Mouse (Mus musculus): ENCODE measurements around the gene Acvr1b. TPM values are rescaled to one million over a fixed set of nuclear protein-coding genes. Genes with fewer than 3 reads are reported as not detected.

The Acvr1b gene
- polyA plus RNA-seq, 1 experiment from 2014 or later: 17.4 TPM

DNA sequence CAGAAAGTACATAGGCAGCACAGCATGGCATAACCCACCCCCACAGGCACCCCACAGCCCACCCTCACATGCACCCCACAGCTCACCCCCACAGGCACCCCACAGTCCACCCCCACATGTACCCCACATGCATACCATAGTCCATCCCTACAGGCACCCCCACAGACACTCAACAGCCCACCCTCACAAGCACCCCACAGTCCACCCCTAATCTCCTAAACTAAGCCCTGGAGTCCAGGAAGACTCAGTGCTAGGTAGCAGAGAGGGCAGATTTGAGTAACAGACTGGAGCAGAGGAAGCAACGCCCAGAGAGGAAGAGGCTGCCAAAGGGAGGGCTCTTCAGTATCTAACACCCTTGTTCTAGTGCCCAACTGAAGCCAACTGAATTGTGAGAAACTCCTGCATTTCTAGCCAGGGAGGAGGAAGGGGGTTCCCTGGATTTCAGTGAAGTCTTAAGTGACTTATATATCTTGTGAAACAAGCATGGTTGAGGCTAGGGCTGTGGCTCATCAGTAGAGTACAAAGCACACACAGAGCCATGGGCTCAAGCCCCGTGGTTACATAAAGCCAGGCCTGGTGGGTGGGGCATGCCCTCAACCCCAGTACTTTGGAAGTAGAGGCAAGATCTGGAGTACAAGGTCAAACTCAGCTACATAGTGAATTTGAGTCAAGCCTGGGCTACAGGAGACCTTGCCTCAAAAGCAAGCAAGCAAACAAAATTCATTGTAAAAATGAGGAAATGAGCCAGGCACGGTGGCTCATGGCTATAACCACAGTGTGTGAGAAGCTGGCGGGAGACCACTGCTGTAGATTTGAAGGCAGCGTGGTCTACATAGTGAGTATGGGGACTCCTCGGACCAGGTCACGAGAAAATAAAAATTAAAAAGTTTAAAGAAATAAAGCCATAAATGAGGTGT is 18.9 kb upstream of the Acvr1b start:
- H3K4me3 ChIP-seq (ENCODE audit: low read depth, low read length): no peak overlapping the region
- no peaks in the 10 kb centered on the region for H3K27me3 ChIP-seq (ENCODE audit: control insufficient read depth, insufficient read depth, low read length)
- no peaks in the 10 kb centered on the region for H3K36me3 ChIP-seq (ENCODE audit: control insufficient read depth, insufficient read depth, low read length)
- WGBS: 84% methylated on average over 7 of the region's 7 CpGs
- ATAC-seq (ENCODE audit: insufficient read depth, low FRiP score, low TSS enrichment): no peak
- DNase-seq (ENCODE audit: low spot score): no peak
- no peaks in the 10 kb centered on the region; the same call in 1 of the 2 replicates for H3K9me3 ChIP-seq (ENCODE audit: control insufficient read depth, low read length)
- H3K9ac ChIP-seq (ENCODE audit: low read length): no peak overlapping the region
- no peak overlapping the region for H3K27ac ChIP-seq (ENCODE audit: low read depth, low read length)
- H3K4me1 ChIP-seq (ENCODE audit: control insufficient read depth, insufficient read depth, low read length): no peaks in the 10 kb centered on the region
- no peak overlapping the region for H3K4me2 ChIP-seq (ENCODE audit: low read depth)

DNA sequence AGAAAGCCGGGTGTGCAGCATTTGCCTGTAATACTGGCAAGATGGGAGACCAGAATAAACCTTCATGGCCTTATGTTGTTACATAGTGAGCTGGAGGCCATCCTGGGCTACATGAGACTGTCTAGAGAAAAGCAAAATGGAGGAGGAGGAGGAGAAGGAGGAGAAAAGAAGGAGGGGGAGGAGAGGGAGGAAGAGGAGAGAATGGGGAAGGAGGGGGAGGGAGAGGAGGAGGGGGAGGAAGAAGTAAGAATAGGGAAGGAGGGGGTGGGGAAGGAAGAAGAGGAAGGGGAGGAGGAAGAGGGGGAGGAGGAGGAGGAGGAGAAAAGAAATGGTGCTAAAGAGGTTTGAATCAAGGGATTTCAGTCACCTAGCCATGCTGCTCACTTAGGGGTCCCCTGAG is 13.7 kb upstream of the Acvr1b start:
- no peak overlapping the region for H3K27ac ChIP-seq (ENCODE audit: low read depth, low read length)
- H3K27me3 ChIP-seq (ENCODE audit: control insufficient read depth, insufficient read depth, low read length): no peaks in the 10 kb centered on the region
- ATAC-seq (ENCODE audit: insufficient read depth, low FRiP score, low TSS enrichment) (no peak), DNase-seq (ENCODE audit: low spot score) (no peak)
- no peaks in the 10 kb centered on the region; the same call in 1 of the 2 replicates for H3K9me3 ChIP-seq (ENCODE audit: control insufficient read depth, low read length)
- no peak overlapping the region for H3K4me3 ChIP-seq (ENCODE audit: low read depth, low read length)
- no peak overlapping the region for H3K9ac ChIP-seq (ENCODE audit: low read length)
- WGBS: 13% methylated on average over 1 of the region's 1 CpGs
- 0 out of 2 replicates have a peak, but pooled peaks cover 7% of the 10 kb centered on the region for H3K4me1 ChIP-seq (ENCODE audit: control insufficient read depth, insufficient read depth, low read length)
- no peaks in the 10 kb centered on the region for H3K36me3 ChIP-seq (ENCODE audit: control insufficient read depth, insufficient read depth, low read length)
- no peak overlapping the region for H3K4me2 ChIP-seq (ENCODE audit: low read depth)

DNA sequence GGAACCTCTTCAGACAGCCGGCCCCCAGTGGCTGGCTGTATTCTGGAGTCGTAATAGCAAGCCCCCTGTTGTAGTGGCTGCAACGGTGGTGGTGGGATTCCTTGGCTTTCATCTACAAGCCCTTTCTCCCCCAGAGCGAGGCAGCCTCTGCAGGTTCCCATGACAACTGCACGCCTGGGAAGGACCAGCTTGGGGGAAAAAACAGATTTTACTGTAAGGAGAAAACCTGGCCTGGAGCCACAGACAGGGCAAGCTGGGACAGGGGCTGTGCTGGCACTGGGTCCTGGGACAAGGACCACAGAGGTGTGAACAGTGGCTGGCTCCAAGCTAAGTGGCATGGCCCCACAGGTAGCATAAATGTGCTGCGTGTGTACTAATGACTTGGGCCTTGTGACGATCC is 13.3 kb upstream of the Acvr1b start:
- H3K9me3 ChIP-seq (ENCODE audit: control insufficient read depth, low read length): no peaks in the 10 kb centered on the region; the same call in 1 of the 2 replicates
- 0 out of 2 replicates have a peak, but pooled peaks cover 7% of the 10 kb centered on the region for H3K4me1 ChIP-seq (ENCODE audit: control insufficient read depth, insufficient read depth, low read length)
- H3K4me3 ChIP-seq (ENCODE audit: low read depth, low read length): no peak overlapping the region
- ATAC-seq (ENCODE audit: insufficient read depth, low FRiP score, low TSS enrichment) (peak; percentile 41; the same call in 1 of the 2 replicates), DNase-seq (ENCODE audit: low spot score) (peak; percentile 50)
- H3K27me3 ChIP-seq (ENCODE audit: control insufficient read depth, insufficient read depth, low read length): no peaks in the 10 kb centered on the region
- no peak overlapping the region for H3K4me2 ChIP-seq (ENCODE audit: low read depth)
- H3K9ac ChIP-seq (ENCODE audit: low read length): no peak overlapping the region
- no peaks in the 10 kb centered on the region for H3K36me3 ChIP-seq (ENCODE audit: control insufficient read depth, insufficient read depth, low read length)
- no peak overlapping the region for H3K27ac ChIP-seq (ENCODE audit: low read depth, low read length)
- 16% methylated on average over 7 of the region's 7 CpGs for WGBS

DNA sequence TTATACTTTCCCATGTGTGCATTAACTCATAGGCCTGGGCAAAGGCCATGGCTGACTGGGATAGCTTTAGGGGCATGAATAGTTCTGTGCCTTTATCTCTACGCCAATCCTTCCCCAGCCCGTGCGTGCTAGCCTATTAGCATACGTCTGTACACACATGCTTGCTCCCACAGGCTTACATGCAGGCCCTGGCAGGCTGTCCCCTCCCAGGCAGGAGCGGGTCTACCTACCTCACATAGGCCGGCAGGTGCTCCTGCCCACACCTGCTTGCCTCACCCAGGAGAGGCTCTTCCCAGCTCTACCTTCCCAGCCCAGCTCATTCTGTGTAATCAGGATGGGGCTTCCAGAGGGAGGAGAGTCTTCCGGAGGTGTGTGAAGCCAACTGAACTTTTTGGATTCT is 12.3 kb upstream of the Acvr1b start:
- 91% methylated on average over 7 of the region's 7 CpGs for WGBS

DNA sequence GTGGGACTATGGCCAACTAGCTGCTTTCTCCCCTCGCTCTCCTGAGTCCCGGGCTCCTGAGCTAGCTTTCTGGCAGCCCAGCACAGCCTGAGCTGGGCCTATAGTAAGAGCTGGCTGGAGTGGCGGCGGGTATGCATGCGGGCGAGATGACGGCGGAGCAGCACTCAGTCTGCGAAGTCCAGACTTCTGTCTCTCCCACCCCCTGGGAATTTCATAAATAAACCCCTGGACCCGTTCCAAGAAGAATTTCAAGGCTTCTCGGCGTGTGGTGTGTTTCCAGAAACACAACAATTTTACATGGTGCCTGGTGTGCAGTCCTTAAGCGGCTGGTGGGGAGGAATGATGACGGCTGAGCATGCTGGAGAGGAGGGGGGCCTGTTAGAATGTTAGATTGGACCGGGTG is 10.8 kb upstream of the Acvr1b start:
- Histone ChIP-seq H3K4me2 (ENCODE audit: low read depth) (no peak overlapping the region), H3K4me3 (ENCODE audit: low read depth, low read length) (no peak overlapping the region), H3K9ac (ENCODE audit: low read length) (no peak overlapping the region), H3K27me3 (ENCODE audit: control insufficient read depth, insufficient read depth, low read length) (no peaks in the 10 kb centered on the region), H3K27ac (ENCODE audit: low read depth, low read length) (no peak overlapping the region), H3K36me3 (ENCODE audit: control insufficient read depth, insufficient read depth, low read length) (no peaks in the 10 kb centered on the region), H3K9me3 (ENCODE audit: control insufficient read depth, low read length) (no peaks in the 10 kb centered on the region), H3K4me1 (ENCODE audit: control insufficient read depth, insufficient read depth, low read length) (0 out of 2 replicates have a peak, but pooled peaks cover 7% of the 10 kb centered on the region)
- ATAC-seq (ENCODE audit: insufficient read depth, low FRiP score, low TSS enrichment) (no peak), DNase-seq (ENCODE audit: low spot score) (no peak)
- WGBS: 32% methylated on average over 15 of the region's 15 CpGs

More for the DNA sequence above, 12.3 kb upstream of the Acvr1b start:
- Histone ChIP-seq H3K27ac (ENCODE audit: low read depth, low read length) (no peak overlapping the region), H3K9ac (ENCODE audit: low read length) (no peak overlapping the region), H3K27me3 (ENCODE audit: control insufficient read depth, insufficient read depth, low read length) (no peaks in the 10 kb centered on the region), H3K4me2 (ENCODE audit: low read depth) (no peak overlapping the region), H3K4me1 (ENCODE audit: control insufficient read depth, insufficient read depth, low read length) (0 out of 2 replicates have a peak, but pooled peaks cover 7% of the 10 kb centered on the region), H3K9me3 (ENCODE audit: control insufficient read depth, low read length) (no peaks in the 10 kb centered on the region), H3K36me3 (ENCODE audit: control insufficient read depth, insufficient read depth, low read length) (no peaks in the 10 kb centered on the region), H3K4me3 (ENCODE audit: low read depth, low read length) (no peak overlapping the region)
- DNase-seq (ENCODE audit: low spot score) (no peak), ATAC-seq (ENCODE audit: insufficient read depth, low FRiP score, low TSS enrichment) (no peak)

DNA sequence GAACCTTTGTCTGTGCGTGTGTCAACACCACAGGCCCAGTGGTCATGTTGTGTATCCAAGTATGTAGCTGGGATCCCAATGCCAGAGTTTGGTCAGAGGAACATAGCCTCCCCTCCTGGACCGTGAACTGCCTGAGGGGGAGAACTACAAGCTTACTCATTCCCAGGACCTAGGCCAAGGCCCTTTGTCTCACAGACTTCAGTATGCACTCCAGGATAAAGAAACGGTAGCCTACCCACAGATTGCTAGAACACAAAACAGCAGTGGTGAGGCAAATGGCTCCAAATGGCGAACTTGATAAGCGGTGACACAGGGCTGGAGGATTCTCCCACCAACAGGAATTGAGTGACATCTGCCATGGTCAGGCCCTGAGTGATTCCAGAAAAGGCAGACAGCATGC is 10.0 kb upstream of the Acvr1b start:
- 0 out of 2 replicates have a peak, but pooled peaks cover 7% of the 10 kb centered on the region for H3K4me1 ChIP-seq (ENCODE audit: control insufficient read depth, insufficient read depth, low read length)
- no peaks in the 10 kb centered on the region for H3K36me3 ChIP-seq (ENCODE audit: control insufficient read depth, insufficient read depth, low read length)
- no peaks in the 10 kb centered on the region for H3K9me3 ChIP-seq (ENCODE audit: control insufficient read depth, low read length)
- H3K9ac ChIP-seq (ENCODE audit: low read length): no peak overlapping the region
- no peaks in the 10 kb centered on the region for H3K27me3 ChIP-seq (ENCODE audit: control insufficient read depth, insufficient read depth, low read length)
- H3K4me2 ChIP-seq (ENCODE audit: low read depth): no peak overlapping the region
- no peak for DNase-seq (ENCODE audit: low spot score)
- no peak overlapping the region for H3K27ac ChIP-seq (ENCODE audit: low read depth, low read length)
- no peak for ATAC-seq (ENCODE audit: insufficient read depth, low FRiP score, low TSS enrichment)
- WGBS: 61% methylated on average over 5 of the region's 5 CpGs
- H3K4me3 ChIP-seq (ENCODE audit: low read depth, low read length): no peak overlapping the region

DNA sequence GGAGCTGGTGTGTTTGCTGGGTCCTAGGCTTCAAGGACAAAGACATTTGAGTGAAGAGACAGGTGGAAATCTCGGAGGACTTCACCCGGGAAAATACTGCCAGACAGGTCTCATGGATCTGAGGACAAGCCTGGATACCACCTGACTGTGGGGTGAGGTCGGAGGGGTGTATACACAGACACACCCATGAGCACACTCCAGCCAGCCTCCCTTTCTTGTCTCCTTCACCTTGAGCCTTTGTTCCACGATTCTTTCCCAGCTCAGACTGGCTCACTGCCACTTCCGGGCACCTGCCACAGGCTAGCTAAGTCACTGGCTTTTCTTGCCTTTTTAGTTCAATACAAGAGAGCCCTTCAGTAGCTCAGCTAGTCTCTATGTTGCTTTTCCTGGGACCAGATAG is 9.6 kb upstream of the Acvr1b start:
- ATAC-seq (ENCODE audit: insufficient read depth, low FRiP score, low TSS enrichment): no peak
- Histone ChIP-seq H3K27me3 (ENCODE audit: control insufficient read depth, insufficient read depth, low read length) (no peaks in the 10 kb centered on the region), H3K4me1 (ENCODE audit: control insufficient read depth, insufficient read depth, low read length) (0 out of 2 replicates have a peak, but pooled peaks cover 7% of the 10 kb centered on the region), H3K4me3 (ENCODE audit: low read depth, low read length) (no peak overlapping the region), H3K36me3 (ENCODE audit: control insufficient read depth, insufficient read depth, low read length) (no peaks in the 10 kb centered on the region), H3K9ac (ENCODE audit: low read length) (no peak overlapping the region), H3K4me2 (ENCODE audit: low read depth) (no peak overlapping the region), H3K9me3 (ENCODE audit: control insufficient read depth, low read length) (no peaks in the 10 kb centered on the region), H3K27ac (ENCODE audit: low read depth, low read length) (no peak overlapping the region)
- WGBS: 58% methylated on average over 5 of the region's 5 CpGs
- DNase-seq (ENCODE audit: low spot score): no peak

DNA sequence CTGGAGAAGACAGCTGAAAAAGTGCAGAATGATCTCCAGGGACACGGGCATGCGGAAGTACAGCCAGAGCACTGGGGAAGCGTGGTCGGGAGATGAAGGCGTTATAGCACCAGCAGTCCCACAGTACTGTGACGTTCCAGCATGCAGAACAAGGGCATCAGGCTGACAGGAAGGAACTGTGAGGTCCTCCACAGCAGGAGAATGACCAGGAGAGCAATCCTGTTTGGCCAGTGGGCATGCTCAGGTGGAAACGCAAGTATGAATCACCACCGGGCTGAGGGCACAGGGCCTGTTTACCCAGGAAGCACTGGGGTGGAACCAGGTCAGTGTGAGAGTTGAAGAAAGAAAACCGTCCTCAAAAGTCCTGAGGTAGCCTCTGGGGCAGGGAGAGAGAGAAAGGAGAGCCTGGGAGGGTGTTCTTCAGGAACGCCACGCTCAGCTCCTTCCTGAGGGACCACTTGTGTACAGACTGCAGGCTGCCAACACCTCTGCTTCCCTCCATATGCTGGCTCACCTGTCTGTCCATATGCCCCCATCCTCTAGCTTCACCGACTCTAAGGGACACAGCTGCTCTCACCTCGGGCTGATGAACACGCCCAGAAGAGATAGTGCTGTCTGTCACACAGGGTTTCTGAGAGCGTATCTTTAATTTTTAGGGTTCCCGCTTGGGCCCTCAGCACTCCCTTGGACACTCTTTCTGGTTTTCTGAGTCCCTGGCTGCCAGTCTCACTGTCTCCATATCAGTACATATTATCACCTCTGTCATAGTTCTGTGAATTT is 8.0 kb upstream of the Acvr1b start:
- no peaks in the 10 kb centered on the region for H3K36me3 ChIP-seq (ENCODE audit: control insufficient read depth, insufficient read depth, low read length)
- H3K27ac ChIP-seq (ENCODE audit: low read depth, low read length): no peak overlapping the region
- H3K4me1 ChIP-seq (ENCODE audit: control insufficient read depth, insufficient read depth, low read length): 0 out of 2 replicates have a peak, but pooled peaks cover 3% of the 10 kb centered on the region
- no peaks in the 10 kb centered on the region for H3K27me3 ChIP-seq (ENCODE audit: control insufficient read depth, insufficient read depth, low read length)
- H3K4me2 ChIP-seq (ENCODE audit: low read depth): no peak overlapping the region
- ATAC-seq (ENCODE audit: insufficient read depth, low FRiP score, low TSS enrichment) (no peak), DNase-seq (ENCODE audit: low spot score) (no peak)
- H3K9ac ChIP-seq (ENCODE audit: low read length): no peak overlapping the region
- no peak overlapping the region for H3K4me3 ChIP-seq (ENCODE audit: low read depth, low read length)
- H3K9me3 ChIP-seq (ENCODE audit: control insufficient read depth, low read length): no peaks in the 10 kb centered on the region
- WGBS: 71% methylated on average over 16 of the region's 16 CpGs
